Mouse (Mus musculus) MEL (cell line): ENCODE results near the gene Aph1b. TPM values are rescaled to one million over a fixed set of nuclear protein-coding genes. Genes with fewer than 3 reads are reported as not detected.

Experiments used
- DNase-seq: peaks from one replicate; pipeline ENCODE4 v3.0.0; 2011; ENCODE audit warnings: low read depth, low spot score
- H3K27ac ChIP-seq: 2 replicates; pipeline ENCODE4 v1.5.1; 2012; ENCODE audit warnings: low read depth, mild to moderate bottlenecking, control low read depth, low read length, moderate library complexity; ENCODE audit not compliant: control insufficient read depth
- H3K27me3 ChIP-seq, 2 experiments: fragments of 150-350 bp in 1 of 2; sonication (generic) in 1 of 2; 2 replicates each; pipeline ENCODE4 v1.6.1; 2012; ENCODE audit warnings: low read length in 2 of 2, mild to moderate bottlenecking in 2 of 2, improper control_type of control experiment in 1 of 2, moderate library complexity in 1 of 2; ENCODE audit not compliant: insufficient read depth in 2 of 2, control insufficient read depth in 1 of 2
- H3K36me3 ChIP-seq, 2 experiments: 2 replicates each; pipeline ENCODE4 v1.6.1; 2012 to 2014; ENCODE audit warnings: low read length in 2 of 2, improper control_type of control experiment in 1 of 2, inconsistent platforms in 1 of 2, mild to moderate bottlenecking in 1 of 2; ENCODE audit not compliant: insufficient read depth in 2 of 2, control insufficient read depth in 1 of 2
- H3K4me1 ChIP-seq, 2 experiments: fragments of 150-350 bp in 1 of 2; sonication (generic) in 1 of 2; 2 replicates each; pipeline ENCODE4 v1.6.1; 2012; ENCODE audit warnings: low read length in 2 of 2, improper control_type of control experiment in 1 of 2, mild to moderate bottlenecking in 1 of 2; ENCODE audit not compliant: insufficient read depth in 2 of 2, control insufficient read depth in 1 of 2
- H3K4me3 ChIP-seq, 2 experiments: fragments of 150-350 bp in 1 of 2; sonication (generic) in 1 of 2; 2 replicates each; pipeline ENCODE4 v1.5.1; 2012; ENCODE audit warnings: low read depth in 2 of 2, low read length in 2 of 2, mild to moderate bottlenecking in 2 of 2, moderate library complexity in 2 of 2, control low read depth in 1 of 2, improper control_type of control experiment in 1 of 2; ENCODE audit not compliant: control insufficient read depth in 1 of 2, insufficient read depth in 1 of 2
- H3K79me2 ChIP-seq: 2 replicates; pipeline ENCODE4 v1.6.1; 2012; ENCODE audit warnings: mild to moderate bottlenecking, low read length, moderate library complexity; ENCODE audit not compliant: control insufficient read depth, poor library complexity, insufficient read depth
- H3K9ac ChIP-seq: 2 replicates; pipeline ENCODE4 v1.6.1; 2012; ENCODE audit warnings: low read depth, mild to moderate bottlenecking, control low read depth, low read length, moderate library complexity; ENCODE audit not compliant: control insufficient read depth, poor library complexity, severe bottlenecking
- H3K9me3 ChIP-seq: fragments of 150-350 bp; sonication (generic); replicated peaks from 2 replicates; pipeline ENCODE4 v1.6.1; 2012; ENCODE audit warnings: mild to moderate bottlenecking, low read length, improper control_type of control experiment, moderate library complexity; ENCODE audit not compliant: insufficient read depth
- CHD1 ChIP-seq: IDR thresholded peaks from 2 replicates; pipeline ENCODE4 v1.6.1; 2012; ENCODE audit warnings: low read depth, mild to moderate bottlenecking, inconsistent platforms, low read length, improper control_type of control experiment
- GABPA ChIP-seq: IDR thresholded peaks from 2 replicates; pipeline ENCODE4 v1.6.1; 2012; ENCODE audit warnings: low read depth, mild to moderate bottlenecking, inconsistent platforms, low read length, improper control_type of control experiment, moderate library complexity
- GATA1 ChIP-seq: IDR thresholded peaks from 2 replicates; pipeline ENCODE4 v1.6.1; 2011; ENCODE audit warnings: low read depth, low read length, improper control_type of control experiment
- HCFC1 ChIP-seq: IDR thresholded peaks from 2 replicates; pipeline ENCODE4 v1.6.1; 2012; ENCODE audit warnings: low read depth, mild to moderate bottlenecking, inconsistent platforms, low read length, improper control_type of control experiment, moderate library complexity
- MAZ ChIP-seq: IDR thresholded peaks from 2 replicates; pipeline ENCODE4 v1.6.1; 2012; ENCODE audit warnings: low read depth, mild to moderate bottlenecking, inconsistent platforms, low read length, improper control_type of control experiment
- MXI1 ChIP-seq: IDR thresholded peaks from 2 replicates; pipeline ENCODE4 v1.6.1; 2011; ENCODE audit warnings: mild to moderate bottlenecking, low read depth, low read length, improper control_type of control experiment
- MYB ChIP-seq: IDR thresholded peaks from 2 replicates; pipeline ENCODE4 v1.6.1; 2011; ENCODE audit warnings: mild to moderate bottlenecking, low read depth, low read length, improper control_type of control experiment
- NELFE ChIP-seq: IDR thresholded peaks from 2 replicates; pipeline ENCODE4 v1.6.1; 2011; ENCODE audit warnings: low read depth, low read length, improper control_type of control experiment
- NRF1 ChIP-seq: IDR thresholded peaks from 2 replicates; pipeline ENCODE4 v1.6.1; 2014; ENCODE audit warnings: low read depth, mild to moderate bottlenecking, inconsistent platforms, low read length, improper control_type of control experiment, moderate library complexity; ENCODE audit not compliant: poor library complexity, insufficient read depth, severe bottlenecking
- POLR2A ChIP-seq, 2 experiments: IDR thresholded peaks; 2 replicates each; pipeline ENCODE4 v1.6.1; 2011 to 2012; ENCODE audit warnings: low read length in 2 of 2, mild to moderate bottlenecking in 2 of 2, control low read depth in 1 of 2, improper control_type of control experiment in 1 of 2, low read depth in 1 of 2, moderate library complexity in 1 of 2; ENCODE audit not compliant: control insufficient read depth in 1 of 2, insufficient read depth in 1 of 2, poor library complexity in 1 of 2
- ZMIZ1 ChIP-seq: IDR thresholded peaks from 2 replicates; pipeline ENCODE4 v1.6.1; 2012; ENCODE audit warnings: low read depth, mild to moderate bottlenecking, inconsistent platforms, low read length, improper control_type of control experiment, moderate library complexity
- ZNF384 ChIP-seq: IDR thresholded peaks from 2 replicates; pipeline ENCODE4 v1.6.1; 2012; ENCODE audit warnings: low read depth, mild to moderate bottlenecking, inconsistent platforms, low read length, improper control_type of control experiment
- polyA plus RNA-seq, 2 experiments: library from polyadenylated mRNA; stranded (reverse) in 1 of 2; unstranded in 1 of 2; fragments of >175 nt in 1 of 2; fragments of >200 nt in 1 of 2; gene quantifications; 2 replicates each; pipeline versions ENCODE4 v1.2.1 to v1.2.4; 2012; ENCODE audit warnings: low replicate concordance in 2 of 2, low read depth in 1 of 2; ENCODE audit not compliant: insufficient read length in 2 of 2, insufficient read depth in 1 of 2, missing spikeins in 1 of 2
- total RNA-seq: library from RNA; depleted of rRNA; stranded (reverse); fragments of 300-350 nt; gene quantifications from 2 replicates; pipeline ENCODE4 v1.2.3, GENCODE M21; 2012

The Aph1b gene
- total and polyA plus RNA-seq, 3 experiments: 0.04 to 0.93 TPM; not detected in 1

DNA sequence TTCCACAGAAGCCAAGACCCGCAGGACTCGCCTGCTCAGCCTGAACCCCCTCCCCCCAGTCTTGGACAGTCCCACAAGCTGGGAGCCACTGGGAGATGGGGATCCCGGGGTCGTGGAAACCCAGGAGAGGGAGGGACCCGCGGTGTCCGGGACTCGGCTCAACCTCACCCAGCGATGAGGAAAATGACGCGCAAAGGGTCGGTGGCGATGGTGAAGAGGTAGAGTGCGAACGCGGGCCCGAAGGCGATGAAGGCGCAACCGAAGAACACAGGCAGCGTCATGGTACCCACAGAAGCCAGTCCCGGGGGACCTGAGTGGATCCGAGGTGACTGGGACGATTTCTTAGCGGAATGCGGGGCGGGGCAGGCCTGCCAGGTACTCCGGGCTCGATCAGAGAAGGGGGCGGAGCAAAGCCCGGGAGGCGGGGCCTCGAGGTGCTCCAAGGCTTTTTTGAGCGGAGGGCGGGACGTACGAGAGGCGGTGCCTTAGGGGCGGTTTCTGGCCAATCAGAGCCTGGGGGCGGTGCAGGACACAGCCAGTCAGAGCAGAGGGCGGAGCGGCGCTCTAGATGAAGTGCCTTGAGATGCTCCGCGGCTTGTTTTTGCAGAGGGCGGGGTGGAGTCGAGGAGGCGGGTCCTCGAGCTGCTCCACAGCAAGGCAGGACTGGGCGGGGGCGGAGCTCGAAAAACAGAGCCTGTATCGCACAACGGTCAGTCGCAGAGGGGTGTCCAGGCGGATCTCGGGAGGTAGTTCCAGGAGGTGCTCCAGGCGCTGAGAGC is 39.2 kb upstream of the Aph1b start, which contains the start of gene Aph1c:
Aph1c (minus strand) TSS at position 409 of the 779 bp plus-strand sequence.
- H3K27ac ChIP-seq: no peak within 1 kb of the TSS
- no peaks in the 10 kb centered on the region for H3K27me3 ChIP-seq
- 0 out of 2 replicates have a peak, but pooled peaks have one; percentile 34 for TF ChIP-seq NRF1
- no peak for TF ChIP-seq MAZ
- TF ChIP-seq MYB: no peak
- TF ChIP-seq POLR2A (IDR thresholded peaks at IDR 0.05; ENCODE audit: control insufficient read depth in 1 of 2, insufficient read depth in 1 of 2, low read depth in 1 of 2, low read length in 2 of 2, poor library complexity in 1 of 2): peak in 1 of 2 experiments; percentile 65; a peak in 1 of 4 replicates
- TF ChIP-seq GABPA: no peak
- peak; percentile 26; the same call in 1 of the 2 replicates for TF ChIP-seq HCFC1
- TF ChIP-seq NELFE: 0 out of 2 replicates have a peak, but pooled peaks have one; percentile 35
- H3K9me3 ChIP-seq: no peaks in the 10 kb centered on the region
- H3K9ac ChIP-seq: peak within 1 kb of the TSS; percentile 67
- H3K4me3 ChIP-seq: peak within 1 kb of the TSS; percentile 69 to 74
- no peaks in the 10 kb centered on the region for H3K79me2 ChIP-seq
- peak; percentile 99 for DNase-seq
- H3K4me1 ChIP-seq: peaks cover 0 to 6% of the 10 kb centered on the region in 2 experiments; a peak in 1 of 4 replicates
- H3K36me3 ChIP-seq: peaks cover 0 to 3% of the 10 kb centered on the region in 2 experiments; a peak in 1 of 4 replicates

DNA sequence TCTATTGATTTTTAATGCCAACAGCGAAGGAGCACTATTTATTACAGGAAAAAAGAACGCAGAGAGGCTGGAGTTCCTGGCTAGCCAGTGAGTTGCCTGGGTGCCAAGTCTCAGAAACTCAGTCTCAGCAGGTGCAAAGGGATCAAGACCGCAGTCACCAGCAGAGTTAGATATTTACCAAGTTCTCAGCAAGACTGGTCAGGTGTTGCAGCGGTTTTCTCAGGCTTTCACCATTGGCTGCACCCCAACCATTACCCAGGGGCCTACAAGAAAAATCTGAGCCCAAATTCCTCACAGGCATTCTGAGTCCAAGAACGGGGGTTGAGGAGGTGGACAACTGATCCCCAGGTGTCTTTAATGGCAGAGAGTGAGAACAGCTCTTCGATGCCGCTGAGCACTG is 38.6 kb upstream of the Aph1b start:
- Histone ChIP-seq H3K79me2 (no peaks in the 10 kb centered on the region), H3K27me3 (no peaks in the 10 kb centered on the region), H3K27ac (no peak overlapping the region), H3K4me1 (peaks cover 0 to 6% of the 10 kb centered on the region in 2 experiments; a peak in 1 of 4 replicates), H3K36me3 (peaks cover 0 to 3% of the 10 kb centered on the region in 2 experiments; a peak in 1 of 4 replicates), H3K4me3 (peak overlapping the region in 1 of 2 experiments; percentile 74; a peak in 2 of 4 replicates), H3K9ac (no peak overlapping the region), H3K9me3 (no peaks in the 10 kb centered on the region)
- DNase-seq: no peak
- TF ChIP-seq ZMIZ1 (no peak), CHD1 (no peak), MXI1 (no peak)

DNA sequence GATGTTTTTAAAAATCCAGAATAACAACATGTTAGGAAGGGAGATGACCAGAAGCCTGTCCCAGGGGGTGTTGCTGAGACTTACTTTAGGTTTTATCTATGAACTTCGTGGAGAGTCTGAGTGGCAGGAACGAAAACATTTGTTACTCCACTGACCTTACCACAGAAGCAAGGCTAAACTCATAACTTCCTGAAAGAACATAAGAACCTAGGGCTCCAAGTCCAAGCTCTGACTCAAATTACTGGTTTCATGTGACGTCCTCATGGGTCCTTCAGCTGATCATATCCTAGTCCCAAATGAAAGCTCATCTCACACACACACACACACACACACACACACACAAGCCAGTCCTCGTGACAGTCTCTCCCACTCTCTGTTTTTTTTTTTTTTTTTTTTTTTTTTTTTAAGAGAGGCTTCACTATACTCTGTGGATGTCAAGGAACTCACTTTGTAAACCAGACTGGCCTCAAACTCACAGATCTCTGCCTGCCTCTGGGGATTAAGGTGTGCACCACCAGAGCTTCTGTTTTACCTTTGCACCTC is 37.1 kb upstream of the Aph1b start:
- no peak overlapping the region for H3K27ac ChIP-seq

More for the DNA sequence above, 37.1 kb upstream of the Aph1b start:
- Histone ChIP-seq H3K36me3 (peaks cover 0 to 3% of the 10 kb centered on the region in 2 experiments; a peak in 1 of 4 replicates), H3K9me3 (no peaks in the 10 kb centered on the region), H3K4me3 (no peak overlapping the region), H3K27me3 (peaks cover 0 to 2% of the 10 kb centered on the region in 2 experiments; a peak in 1 of 4 replicates), H3K79me2 (no peaks in the 10 kb centered on the region), H3K4me1 (peaks cover 0 to 6% of the 10 kb centered on the region in 2 experiments; a peak in 1 of 4 replicates), H3K9ac (no peak overlapping the region)
- no peak for TF ChIP-seq GATA1
- TF ChIP-seq ZNF384: peak; percentile 72
- DNase-seq: no peak
